Mouse (Mus musculus) duodenum, adult 2 months (tissue): Measurements from ENCODE around the gene Rfx7. TPM values are rescaled to one million over a fixed set of nuclear protein-coding genes. Genes with fewer than 3 reads are reported as not detected.

Experiments
- polyA plus RNA-seq: library from polyadenylated mRNA; depleted of rRNA; stranded (reverse); fragments of >200 nt; gene quantifications from 2 replicates; pipeline ENCODE4 v1.2.3, GENCODE M21; 2012; ENCODE audit warnings: low replicate concordance; rRNA removed

The Rfx7 gene
- 1.3 and 2.7 TPM in 2 replicates for polyA plus RNA-seq

GRCm38 (mm10) chr9:72531996-72532380 is at the start of gene Rfx7:
Gene Rfx7, plus strand, starts transcription at chr9:72532240.

GRCm38 (mm10) chr9:72492194-72492565 is 39.9 kb upstream of the Rfx7 start, which contains the start of gene Tex9:
Gene Tex9, minus strand, starts transcription at chr9:72492212.

GRCm38 (mm10) chr9:72661895-72662661 is 130.0 kb downstream of the Rfx7 start, which contains the start of gene Nedd4:
Gene Nedd4, plus strand, starts transcription at chr9:72662346.

Other genes starting within 250 kb of the Rfx7 start
- gene Mns1, start 94.2 kb upstream of the Rfx7 start, polyA plus RNA-seq: 0.05 and 0.14 TPM in 2 replicates
- gene Tex9, start 40.0 kb upstream of the Rfx7 start, polyA plus RNA-seq: 0.26 and 0.28 TPM in 2 replicates
- gene Nedd4, start 130.1 kb downstream of the Rfx7 start, polyA plus RNA-seq: 9.0 and 48.0 TPM in 2 replicates